Mouse (Mus musculus): ENCODE measurements at regions not wholly inside any gene's neighbourhood (a gene's known extent, or its start where the extent isn't known, plus 50 kb on each side); places are given as distances from the start of the nearest gene placed in this dataset.
A peak's percentile ranks its signal among the peaks of the same experiment; 100 is the strongest.

GRCm38 (mm10) chr3:81279266-81279665 lies 243.1 kb downstream of the Pdgfc start:
- no peak for DNase-seq

GRCm38 (mm10) chr3:81289762-81290161 lies 253.5 kb downstream of the Pdgfc start:
- DNase-seq, result no peak

- DNase-seq, result no peak
These were observed 256.2 kb downstream of the Pdgfc start for GRCm38 (mm10) chr3:81292404-81292803.

GRCm38 (mm10) chr3:81293186-81293819 lies 257.1 kb downstream of the Pdgfc start:
- peak; percentile 8 for DNase-seq

GRCm38 (mm10) chr3:81304017-81304791 lies 268.0 kb downstream of the Pdgfc start:
- no peak for DNase-seq

- no peak for DNase-seq
These were observed 269.4 kb downstream of the Pdgfc start for GRCm38 (mm10) chr3:81305412-81306165.

GRCm38 (mm10) chr3:81326866-81327265 lies 290.6 kb downstream of the Pdgfc start:
- DNase-seq, result no peak

- DNase-seq, result no peak
These were observed 315.5 kb downstream of the Pdgfc start for GRCm38 (mm10) chr3:81351739-81352138.

- no peak for DNase-seq
These were observed 331.7 kb downstream of the Pdgfc start for GRCm38 (mm10) chr3:81367918-81368317.

GRCm38 (mm10) chr3:81368642-81369041 lies 332.4 kb downstream of the Pdgfc start:
- no peak for DNase-seq

GRCm38 (mm10) chr3:81369742-81370141 lies 333.5 kb downstream of the Pdgfc start:
- no peak for DNase-seq

- no peak for DNase-seq
These were observed 339.8 kb downstream of the Pdgfc start for GRCm38 (mm10) chr3:81375990-81376389.

- DNase-seq, result peak; percentile 6
These were observed 341.2 kb downstream of the Pdgfc start for GRCm38 (mm10) chr3:81377466-81377865.

- DNase-seq, result no peak
These were observed 343.1 kb downstream of the Pdgfc start for GRCm38 (mm10) chr3:81379362-81379761.

GRCm38 (mm10) chr3:81386931-81387330 lies 350.7 kb downstream of the Pdgfc start:
- peak; percentile 9 for DNase-seq

- no peak for DNase-seq
These were observed 351.4 kb downstream of the Pdgfc start for GRCm38 (mm10) chr3:81387634-81388033.

GRCm38 (mm10) chr3:81397212-81397611 lies 361.0 kb downstream of the Pdgfc start:
- DNase-seq, result no peak

GRCm38 (mm10) chr3:81401028-81401427 lies 364.8 kb downstream of the Pdgfc start:
- DNase-seq, result no peak

- DNase-seq, result no peak
These were observed 372.7 kb downstream of the Pdgfc start for GRCm38 (mm10) chr3:81408914-81409313.

GRCm38 (mm10) chr3:81421875-81422274 lies 385.7 kb downstream of the Pdgfc start:
- no peak for DNase-seq

- DNase-seq, result peak; percentile 28
These were observed 390.5 kb downstream of the Pdgfc start for GRCm38 (mm10) chr3:81426765-81427164.
